Mouse (Mus musculus) natural killer cell, adult 2 months (primary cell): ENCODE measurements around the gene Hoxc5.

Experiments
- DNase-seq, 2 experiments: peaks; one replicate each; pipeline ENCODE4 v3.0.0; 2022; ENCODE audit warnings: low spot score in 2 of 2

Gene Hoxc5

DNA sequence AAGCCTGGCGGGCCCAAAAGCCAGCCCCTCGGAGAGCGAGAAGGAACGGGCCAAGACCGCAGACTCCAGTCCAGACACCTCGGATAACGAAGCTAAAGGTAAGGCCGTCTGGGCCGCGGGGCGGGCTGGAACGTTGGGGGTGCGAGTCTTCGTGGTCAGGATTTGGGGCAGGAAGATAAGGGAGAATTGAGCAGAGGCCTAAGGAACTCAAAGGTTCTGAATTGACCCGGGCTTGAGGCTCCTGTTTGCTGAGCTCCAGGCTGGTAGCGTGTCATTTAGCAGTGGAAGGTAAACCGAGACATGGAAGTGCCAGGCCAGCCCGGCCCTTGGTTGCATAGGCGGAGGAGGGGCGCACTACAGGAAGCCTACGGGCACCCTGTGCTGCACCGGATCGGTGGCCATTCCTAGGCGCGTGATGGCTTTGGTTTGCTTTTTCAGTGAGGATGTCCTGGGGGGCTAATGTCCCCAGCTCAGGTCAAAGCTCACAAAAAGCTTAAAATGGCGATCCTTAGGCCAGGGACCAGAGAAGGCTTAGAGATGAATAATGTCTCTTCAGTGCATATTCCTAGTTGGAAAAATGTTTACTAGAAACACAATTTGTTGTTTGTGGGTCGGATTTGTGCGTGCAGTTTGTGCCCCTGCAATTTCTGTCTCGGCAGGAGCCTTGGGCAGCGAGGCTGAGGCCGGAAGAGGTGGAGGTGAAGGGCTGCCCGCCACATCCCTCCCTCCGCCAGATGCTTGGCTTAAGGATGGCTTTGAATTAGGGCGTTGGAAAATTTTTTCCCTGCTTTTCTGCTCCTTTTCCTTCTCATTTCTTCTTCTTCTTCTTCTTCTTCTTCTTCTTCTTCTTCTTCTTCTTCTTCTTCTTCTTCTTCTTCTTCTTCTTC is 511 bp downstream of the Hoxc5 start:
- no peak for DNase-seq

DNA sequence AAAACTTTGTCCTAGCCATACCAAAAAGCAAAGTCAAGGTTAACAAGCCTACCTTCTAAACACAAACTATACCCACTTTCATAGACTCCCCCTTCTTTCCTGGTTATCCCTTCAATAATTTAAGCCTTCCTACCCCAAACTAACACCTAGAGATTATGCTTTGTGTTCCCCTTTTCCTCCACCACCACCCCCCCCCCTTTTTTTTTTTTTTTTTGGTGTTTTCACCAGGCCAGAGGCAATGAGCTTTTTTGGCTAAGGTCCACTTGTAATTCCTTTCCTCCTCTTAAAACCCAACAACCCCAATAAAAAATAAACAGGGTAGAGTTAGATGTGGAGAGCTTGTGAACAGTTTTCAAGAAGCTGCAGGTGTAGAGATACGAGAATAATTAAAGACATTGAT is 2.1 kb downstream of the Hoxc5 start:
- no peak for DNase-seq

DNA sequence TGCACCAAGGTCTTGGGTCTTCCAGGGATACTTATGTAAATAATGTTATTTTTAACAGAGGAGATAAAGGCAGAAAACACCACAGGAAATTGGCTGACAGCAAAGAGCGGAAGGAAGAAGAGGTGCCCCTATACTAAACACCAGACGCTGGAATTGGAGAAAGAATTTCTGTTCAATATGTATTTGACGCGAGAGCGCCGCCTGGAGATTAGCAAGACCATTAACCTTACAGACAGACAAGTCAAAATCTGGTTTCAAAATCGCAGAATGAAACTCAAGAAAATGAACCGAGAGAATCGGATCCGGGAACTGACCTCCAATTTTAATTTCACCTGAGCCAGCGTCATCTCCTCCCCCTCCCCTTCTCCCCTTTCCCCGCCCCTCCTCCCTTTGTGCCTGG is 3.5 kb downstream of the Hoxc5 start:
- DNase-seq, result no peak

DNA sequence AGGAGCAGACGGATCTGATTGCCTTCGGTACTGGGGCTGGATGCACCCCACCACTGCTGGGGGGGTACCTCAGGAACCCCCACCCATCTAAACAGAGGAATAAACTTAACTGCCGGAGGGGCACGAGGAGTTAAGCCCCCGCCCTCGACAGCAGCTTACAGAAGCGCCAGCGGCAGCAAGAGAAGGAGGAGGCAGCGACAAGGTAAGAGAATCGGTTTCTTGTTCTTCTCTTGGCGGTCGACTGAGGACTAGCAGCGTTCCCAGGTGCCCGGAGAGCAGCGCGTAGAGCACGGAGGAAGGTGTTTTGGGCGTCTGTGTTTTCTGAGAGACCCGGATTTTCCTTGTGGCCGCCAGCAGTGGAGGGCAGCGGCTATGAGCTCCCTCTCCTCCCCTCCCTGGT is 5.0 kb downstream of the Hoxc5 start:
- DNase-seq, result no peak

DNA sequence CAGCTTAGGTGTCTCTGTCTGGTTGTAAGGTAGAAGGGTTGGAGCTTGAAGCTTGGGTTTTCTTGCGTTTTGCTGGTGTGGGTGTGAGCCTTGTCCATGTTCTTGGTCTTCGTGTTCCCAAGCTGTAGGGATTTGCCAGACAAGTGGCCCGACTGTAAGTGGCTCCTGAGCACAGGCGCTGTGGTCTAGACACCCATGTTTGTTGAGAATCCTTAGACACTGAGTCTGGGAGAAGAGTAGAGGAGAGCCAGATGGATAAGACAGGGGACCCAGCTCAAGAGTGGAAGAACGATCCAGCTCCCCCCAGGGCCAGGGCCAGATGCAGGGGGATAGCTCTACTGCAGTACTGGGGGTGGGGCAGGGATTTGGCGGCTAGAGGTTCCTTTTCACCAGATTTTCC is 5.5 kb downstream of the Hoxc5 start:
- no peak for DNase-seq

DNA sequence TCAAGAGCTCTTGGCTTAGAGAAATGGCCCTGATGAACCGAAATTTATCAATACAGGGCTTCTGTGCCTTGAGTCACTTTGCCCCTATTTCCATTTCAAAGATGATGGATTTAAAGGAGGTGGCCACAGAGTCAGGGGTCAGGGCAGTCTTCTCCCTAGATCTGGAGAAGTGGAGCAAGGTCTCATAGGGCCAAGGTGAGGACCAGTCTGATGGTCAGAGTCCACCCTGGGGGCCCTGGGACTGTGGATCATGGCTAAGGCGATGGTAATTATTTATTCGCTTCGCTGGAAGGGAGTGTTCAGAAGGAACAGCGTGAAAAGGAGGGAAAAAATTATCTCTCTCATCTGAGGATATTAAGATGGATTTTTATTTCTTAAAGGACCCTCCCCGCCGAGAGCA is 7.8 kb downstream of the Hoxc5 start:
- no peak for DNase-seq

DNA sequence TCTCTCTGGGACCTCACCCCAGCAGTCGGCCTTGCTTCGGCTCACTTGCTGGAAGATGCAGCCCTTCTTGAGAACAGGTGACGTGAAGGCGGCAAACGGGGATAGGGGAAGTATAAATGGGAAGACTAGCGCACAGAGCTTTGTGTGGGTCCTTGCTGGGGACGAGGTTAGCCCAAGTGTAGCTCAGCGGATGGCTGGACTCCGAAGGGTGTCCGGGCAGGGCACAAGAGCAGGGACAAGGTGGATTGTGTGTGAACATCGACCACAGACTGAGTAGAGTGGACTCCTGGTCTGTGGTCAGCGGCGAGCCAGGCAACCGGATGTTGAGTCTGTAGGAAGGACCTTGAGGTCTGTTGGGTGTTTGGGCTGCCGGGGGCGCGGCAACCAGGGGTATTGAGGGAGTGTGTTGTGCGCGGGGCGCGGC is 8.5 kb downstream of the Hoxc5 start:
- peak in 1 of 2 experiments; percentile 39 for DNase-seq

DNA sequence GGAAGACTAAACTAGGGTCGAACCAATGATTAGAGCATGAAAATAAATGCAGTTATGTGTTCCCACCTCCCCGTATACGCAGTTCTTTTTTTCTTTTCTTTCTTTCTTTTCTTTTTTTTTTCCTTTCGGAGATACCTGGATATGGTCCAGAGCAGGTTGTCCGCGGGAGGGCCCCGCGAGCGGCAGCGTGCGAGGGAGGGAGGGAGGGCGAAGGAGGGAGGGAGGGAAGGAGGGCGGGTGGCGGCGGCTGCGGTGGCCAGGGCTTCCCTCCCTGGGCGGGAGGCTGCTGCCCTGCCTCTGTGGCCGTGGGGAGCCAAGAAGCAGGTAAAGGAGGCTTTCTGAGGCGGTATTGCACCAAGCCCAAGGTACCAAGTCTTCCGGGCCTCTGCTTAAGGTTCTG is 8.9 kb downstream of the Hoxc5 start, which contains the start of gene Hoxc9:
TSS of gene Hoxc9 (plus strand) at position 269 of the 400 bp plus-strand sequence.
- DNase-seq, result no peak

DNA sequence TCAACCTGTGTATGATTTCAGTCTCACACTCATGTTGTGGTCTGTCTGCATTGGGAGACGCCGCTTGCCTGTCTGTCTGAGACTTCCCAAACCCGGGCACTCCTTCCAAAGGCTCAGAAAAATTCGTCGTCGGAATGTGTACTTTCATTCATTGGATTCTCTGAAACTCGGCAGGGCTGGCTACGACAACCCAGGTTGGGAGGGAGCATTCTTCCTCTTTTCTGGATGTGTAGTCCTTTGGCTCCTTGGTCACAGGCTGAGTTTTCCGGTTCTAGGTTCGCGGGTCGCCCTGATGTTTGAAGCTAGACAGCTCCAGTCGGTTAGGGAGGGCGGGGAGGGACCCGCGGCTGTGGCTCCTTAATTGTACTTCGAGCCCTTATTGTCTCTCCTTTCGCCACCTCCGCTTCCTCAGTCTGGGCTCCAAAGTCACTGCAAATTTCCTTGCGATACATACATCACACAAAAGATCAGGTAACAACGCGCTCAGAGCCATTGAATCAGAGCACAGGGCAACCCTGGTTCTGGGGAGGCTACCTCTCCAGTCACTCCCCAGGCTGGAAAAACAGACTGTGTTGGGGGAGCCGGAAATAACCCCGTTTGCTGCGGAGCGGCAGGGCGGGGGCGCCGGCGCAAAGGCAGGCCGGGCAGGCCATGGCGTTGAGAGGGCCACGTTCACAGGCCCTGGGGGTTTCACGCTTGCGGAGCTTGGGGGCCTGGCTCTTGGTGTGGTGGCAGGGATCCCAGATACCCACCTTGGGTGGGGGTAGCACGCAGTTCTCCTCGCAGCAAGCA is 9.6 kb downstream of the Hoxc5 start:
- no peak for DNase-seq

DNA sequence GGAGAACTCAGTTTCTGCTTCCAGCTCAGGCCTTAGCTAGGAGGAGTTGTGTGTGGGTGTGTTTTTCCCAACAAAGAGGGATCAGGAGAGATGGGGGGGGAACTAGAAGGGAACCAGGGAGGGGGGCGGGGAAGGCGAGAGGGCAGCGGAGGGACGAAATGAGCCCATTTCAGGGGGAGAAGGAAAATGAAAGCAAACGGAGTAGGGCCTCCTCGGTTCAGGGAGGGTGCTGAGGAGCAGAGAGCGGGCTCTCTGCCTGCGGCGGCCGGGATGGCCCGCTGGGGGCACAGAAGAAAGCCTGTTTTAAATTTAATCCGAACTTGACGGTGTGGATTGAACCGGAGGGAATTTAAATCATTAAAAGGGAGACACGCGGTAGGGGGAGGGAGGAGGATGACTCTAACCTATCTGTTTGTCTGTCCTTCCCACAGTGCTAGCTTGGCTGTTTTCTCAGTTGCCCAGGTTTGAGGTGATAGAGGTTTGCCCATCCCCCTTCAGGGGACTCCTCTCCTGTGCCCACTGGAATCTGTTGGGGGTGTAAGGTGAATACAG is 10.3 kb downstream of the Hoxc5 start:
- DNase-seq, result no peak

DNA sequence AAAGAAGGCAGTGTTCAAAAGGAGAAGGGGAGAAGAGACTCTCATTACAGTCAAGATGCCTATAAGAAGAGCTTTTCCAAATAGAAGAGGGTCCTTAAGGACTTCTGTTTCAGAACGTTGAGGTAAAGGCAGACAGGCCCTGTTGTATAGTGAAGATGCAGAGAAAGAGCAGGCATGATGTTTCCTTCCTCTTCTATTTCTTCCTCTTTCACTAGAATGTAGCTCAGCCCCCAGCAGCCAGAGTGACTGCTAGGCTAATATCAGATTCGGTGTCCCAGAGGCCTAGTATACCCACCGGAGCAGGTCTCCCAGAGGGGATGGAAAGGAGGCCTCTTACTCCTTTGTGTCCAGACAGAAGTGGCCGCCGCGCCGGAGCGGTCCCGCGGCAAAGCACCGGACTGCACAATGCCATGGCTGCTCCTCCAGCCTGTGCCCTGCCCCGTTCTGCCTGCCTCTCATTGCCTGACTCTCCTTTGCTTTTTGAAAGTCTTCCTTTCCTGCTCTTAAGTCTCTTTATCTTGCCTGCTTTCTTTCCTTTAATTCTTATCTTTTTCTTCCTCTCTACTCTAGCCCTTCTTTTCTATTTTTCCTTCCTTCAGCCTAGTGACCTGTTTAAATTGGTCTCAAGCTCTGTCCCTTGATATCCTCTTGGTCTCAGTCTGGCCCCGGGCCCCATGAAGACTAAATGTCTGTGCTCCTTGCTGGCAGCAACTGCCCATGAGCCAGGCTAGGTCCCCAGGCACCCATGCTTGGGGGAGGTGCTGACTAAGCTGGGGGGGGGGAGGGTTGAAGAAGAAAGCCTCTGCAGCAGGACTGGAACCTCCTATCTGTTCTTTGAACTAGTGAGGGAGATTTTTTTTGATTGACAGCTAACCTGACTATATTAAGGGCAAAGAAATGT is 11.6 kb downstream of the Hoxc5 start:
- no peak for DNase-seq

DNA sequence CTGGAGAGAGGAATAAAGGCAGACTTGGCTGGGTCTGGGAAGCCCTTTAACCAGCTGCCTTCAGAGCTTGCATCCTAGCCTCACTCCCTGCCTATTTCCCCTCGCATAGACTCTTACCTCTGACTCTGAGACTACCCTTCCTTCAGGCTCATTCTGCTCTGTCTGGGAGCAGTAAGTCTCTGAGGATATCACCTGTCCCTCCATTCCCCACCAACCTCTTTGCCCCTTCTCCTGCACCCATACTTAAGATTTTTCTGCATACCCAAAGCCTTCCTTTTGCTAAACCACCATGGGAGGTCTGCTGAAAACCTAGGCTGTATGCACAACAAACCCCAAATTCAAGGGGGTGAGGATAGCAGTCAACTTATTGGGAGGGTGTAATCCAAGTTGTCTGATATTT is 12.7 kb downstream of the Hoxc5 start:
- no peak for DNase-seq

DNA sequence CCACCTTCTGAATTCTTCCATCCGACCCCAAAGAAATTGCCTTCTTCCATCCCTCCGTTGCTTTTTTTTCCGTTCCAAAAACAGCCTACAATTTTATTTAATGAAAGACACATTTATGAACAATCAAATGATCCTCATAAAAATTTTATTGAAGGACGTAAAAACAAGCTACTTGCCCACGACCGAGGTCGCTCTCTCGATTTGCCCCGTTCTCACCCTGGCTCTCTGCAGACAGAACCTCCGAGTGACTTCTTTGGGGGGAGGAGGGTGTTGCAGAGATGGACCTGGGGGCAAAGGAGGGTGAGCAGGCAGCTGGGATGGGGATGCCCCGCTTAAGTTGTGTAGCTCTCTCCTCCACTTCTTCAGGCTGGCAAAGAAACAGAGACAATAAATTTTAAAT is 13.1 kb downstream of the Hoxc5 start:
- no peak for DNase-seq

DNA sequence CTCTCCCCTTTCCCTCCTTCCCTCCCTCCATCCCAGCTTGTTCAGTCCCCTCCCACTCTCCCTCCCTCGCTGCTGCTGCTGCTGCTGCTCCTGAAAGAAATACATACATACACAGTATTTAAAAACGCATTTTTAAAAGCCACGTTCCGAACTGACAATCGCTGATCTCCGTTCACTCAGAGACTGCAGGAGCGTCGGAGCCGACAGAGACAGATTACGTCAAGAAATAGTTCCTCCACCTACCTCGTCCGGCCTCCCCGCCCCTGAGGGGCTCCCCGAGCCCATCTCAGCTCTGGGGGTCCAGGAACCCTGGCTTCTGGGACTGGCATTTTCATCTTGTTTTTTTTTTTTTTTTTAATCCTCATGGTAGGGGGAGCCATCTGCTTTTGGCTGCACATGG is 13.7 kb downstream of the Hoxc5 start:
- no peak for DNase-seq

DNA sequence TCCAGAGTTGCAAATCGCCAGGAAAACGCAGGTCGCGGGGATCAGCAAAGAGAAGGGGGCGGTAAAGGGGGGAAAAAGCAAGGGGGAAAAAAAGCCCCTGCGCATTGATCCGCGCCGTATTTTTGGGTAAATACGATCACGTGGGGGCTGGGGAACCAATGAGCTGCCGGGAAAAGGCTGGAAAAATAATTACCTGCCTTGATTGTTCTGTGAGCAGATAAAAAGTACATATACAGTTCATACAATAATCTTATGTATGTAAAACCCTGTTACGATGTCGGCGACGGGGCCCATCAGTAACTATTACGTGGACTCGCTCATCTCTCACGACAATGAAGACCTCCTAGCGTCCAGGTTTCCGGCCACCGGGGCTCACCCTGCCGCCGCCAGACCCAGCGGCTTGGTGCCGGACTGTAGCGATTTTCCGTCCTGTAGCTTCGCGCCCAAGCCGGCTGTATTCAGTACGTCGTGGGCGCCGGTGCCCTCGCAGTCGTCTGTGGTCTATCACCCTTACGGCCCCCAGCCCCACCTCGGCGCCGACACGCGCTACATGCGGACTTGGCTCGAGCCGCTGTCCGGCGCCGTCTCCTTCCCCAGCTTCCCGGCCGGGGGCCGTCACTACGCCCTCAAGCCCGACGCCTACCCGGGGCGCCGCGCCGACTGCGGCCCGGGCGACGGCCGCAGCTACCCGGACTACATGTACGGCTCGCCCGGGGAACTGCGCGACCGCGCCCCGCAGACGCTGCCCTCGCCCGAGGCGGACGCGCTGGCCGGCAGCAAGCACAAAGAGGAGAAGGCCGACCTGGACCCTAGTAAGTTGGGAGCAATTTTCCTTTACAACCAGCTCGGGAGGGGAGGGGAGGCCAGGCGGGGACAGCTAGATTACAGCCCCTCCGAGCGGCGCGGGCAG is 14.4 kb downstream of the Hoxc5 start:
- DNase-seq, result no peak

DNA sequence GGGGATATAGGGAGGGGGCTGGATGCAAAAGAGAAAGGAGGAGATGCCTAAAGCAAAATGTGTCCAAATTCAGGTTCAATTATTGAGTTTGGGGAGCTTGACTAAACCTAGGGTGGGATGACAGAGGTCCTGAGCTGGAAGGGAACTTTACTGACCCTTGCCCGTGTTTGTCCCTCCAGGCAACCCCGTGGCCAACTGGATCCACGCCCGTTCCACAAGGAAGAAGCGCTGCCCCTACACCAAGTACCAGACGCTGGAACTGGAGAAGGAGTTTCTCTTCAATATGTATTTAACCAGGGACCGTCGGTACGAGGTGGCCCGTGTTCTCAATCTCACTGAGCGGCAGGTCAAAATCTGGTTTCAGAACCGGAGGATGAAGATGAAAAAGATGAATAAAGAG is 16.5 kb downstream of the Hoxc5 start:
- no peak for DNase-seq

DNA sequence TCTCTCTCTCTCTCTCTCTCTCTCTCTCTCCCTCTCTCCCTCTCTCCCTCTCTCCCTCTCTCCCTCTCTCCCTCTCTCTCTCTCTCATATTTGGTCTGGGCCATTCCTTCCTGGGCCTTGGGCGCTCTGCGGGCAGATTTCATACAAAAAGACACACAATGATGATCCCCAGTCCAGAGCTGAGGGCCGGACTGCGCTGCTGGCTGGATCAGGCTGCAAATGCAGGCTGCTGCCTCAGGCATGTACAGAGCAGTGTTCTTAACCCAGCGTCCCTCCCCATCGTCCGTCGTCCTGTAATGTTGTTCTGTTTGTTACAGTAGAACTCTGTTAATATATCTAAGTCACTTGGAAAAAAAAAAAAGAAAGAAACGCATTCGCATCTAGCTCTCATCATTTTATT is 17.3 kb downstream of the Hoxc5 start:
- no peak for DNase-seq

DNA sequence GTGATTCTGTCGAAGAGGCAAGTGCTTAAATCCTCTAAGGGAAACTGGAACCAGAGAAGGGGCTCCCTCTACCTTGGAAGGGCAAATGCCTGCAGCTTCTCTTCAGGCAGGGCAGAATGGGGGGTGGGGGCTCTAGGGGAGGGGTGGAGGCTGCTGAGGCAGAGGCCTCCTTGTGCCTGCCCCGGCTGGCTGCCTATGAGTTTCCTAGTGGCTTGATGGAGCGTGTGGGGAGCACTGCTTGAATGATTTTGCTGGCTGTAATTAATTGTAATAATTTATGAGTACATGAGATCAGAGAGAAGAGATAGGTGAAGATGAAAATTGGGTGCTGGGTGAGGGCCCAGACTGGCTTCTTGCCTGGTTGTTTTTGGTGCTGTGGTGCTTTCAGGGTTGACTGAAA is 17.7 kb downstream of the Hoxc5 start:
- no peak for DNase-seq

DNA sequence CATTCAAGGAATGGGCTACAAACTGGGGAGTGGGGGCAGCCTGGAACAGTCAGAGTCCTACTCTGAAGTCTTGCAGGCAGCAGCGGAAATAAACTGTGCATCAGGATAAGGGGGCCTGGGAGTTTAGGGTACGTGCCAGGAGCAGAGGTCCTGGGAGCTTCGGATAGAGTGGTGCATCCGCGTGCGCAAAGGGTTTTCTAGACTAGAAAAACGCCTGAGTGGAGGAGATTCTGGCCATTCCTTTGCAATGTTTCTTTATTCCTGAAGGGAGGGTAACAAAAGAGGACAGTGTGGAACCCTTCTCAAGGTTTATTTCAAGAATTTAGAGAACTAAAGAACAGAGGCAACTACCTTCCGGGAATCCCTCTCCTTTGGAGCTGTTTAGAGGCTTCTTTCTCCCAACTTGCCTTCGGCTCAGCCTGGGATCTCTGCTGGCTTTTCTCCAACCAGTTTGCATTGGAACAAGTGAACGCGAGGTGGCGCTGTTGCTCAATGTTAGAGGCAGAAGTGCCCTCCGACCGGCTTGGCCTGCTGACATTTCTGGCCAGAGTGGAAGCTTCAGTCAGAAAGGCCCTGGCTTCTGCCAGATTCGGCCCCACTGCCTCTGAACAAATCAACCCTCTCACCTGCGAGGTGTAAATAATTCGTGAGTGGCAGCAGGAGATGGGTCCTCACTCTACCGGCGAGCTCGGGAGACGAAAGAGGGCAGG is 20.0 kb downstream of the Hoxc5 start:
- DNase-seq, result peak; percentile 79 to 84

DNA sequence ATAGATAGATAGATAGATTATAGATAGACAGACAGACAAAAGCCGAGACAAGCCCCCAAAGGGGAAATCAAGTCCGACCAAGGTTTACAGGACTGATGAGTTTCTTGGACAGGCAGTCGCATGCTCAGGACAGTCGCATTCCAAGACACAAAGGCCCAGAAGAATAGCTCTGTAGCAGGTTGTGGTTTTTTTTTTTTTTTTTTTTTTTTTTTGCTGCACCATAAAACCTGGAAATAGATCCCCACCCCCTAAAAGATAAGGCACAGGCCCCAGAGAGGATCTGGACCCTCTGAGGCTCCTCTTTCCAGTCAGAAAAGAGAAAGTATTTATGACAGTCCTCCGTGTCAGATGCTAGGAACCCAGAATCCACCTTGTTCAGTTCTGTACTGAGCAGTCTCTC is 20.8 kb downstream of the Hoxc5 start:
- no peak for DNase-seq
